Mouse (Mus musculus) 3134 (cell line): ENCODE results near the gene Sbds.

Experiments
- DNase-seq: peaks from one replicate; pipeline ENCODE4 v3.0.0-alpha.2; 2011; ENCODE audit warnings: low spot score; ENCODE audit not compliant: insufficient read length; ENCODE audit errors: extremely low read depth

Sbds gene

GRCm38 (mm10) chr5:130200233-130201029 lies 54.9 kb downstream of the Sbds start:
- no peak for DNase-seq

GRCm38 (mm10) chr5:130197981-130198380 lies 57.3 kb downstream of the Sbds start:
- DNase-seq: no peak

- DNase-seq: no peak
These were observed 57.9 kb downstream of the Sbds start for GRCm38 (mm10) chr5:130197454-130197853.

GRCm38 (mm10) chr5:130196307-130196706 lies 59.0 kb downstream of the Sbds start:
- DNase-seq: no peak
